Mouse (Mus musculus): ENCODE data around the gene Erp29.
A peak's percentile ranks its signal among the peaks of the same experiment; 100 is the strongest.
"Not testable (repeated sequence)": the region's sequence is repeated elsewhere in the genome, so short reads cannot be mapped to it uniquely, and the experiment has no call there.

Gene Erp29

GRCm38 (mm10) chr5:121452026-121452869 lies at the start of gene Erp29:
Erp29 (minus strand) TSS chr5:121452506.
- peak; percentile 99 for DNase-seq

GRCm38 (mm10) chr5:121501424-121501996 lies 49.2 kb upstream of the Erp29 start:
- not testable (repeated sequence) for DNase-seq

- DNase-seq: no peak
Measured at GRCm38 (mm10) chr5:121500719-121501118, 48.4 kb upstream of the Erp29 start.

GRCm38 (mm10) chr5:121493305-121493704 lies 41.0 kb upstream of the Erp29 start:
- DNase-seq: no peak

GRCm38 (mm10) chr5:121484801-121485200 lies 32.5 kb upstream of the Erp29 start:
- no peak for DNase-seq

GRCm38 (mm10) chr5:121477680-121478079 lies 25.4 kb upstream of the Erp29 start:
- DNase-seq: no peak

- DNase-seq: no peak
Measured at GRCm38 (mm10) chr5:121476040-121476439, 23.7 kb upstream of the Erp29 start.

- peak in 1 of 2 experiments; percentile 20 for DNase-seq
Measured at GRCm38 (mm10) chr5:121474610-121475009, 22.3 kb upstream of the Erp29 start.

GRCm38 (mm10) chr5:121472411-121472810 lies 20.1 kb upstream of the Erp29 start:
- DNase-seq: no peak

GRCm38 (mm10) chr5:121469566-121469965 lies 17.3 kb upstream of the Erp29 start:
- DNase-seq: no peak

GRCm38 (mm10) chr5:121463601-121464250 lies 11.4 kb upstream of the Erp29 start:
- DNase-seq: peak in 1 of 2 experiments; percentile 22

GRCm38 (mm10) chr5:121462967-121463366 lies 10.7 kb upstream of the Erp29 start:
- peak; percentile 37 to 60 for DNase-seq

GRCm38 (mm10) chr5:121462171-121462502 lies 9.8 kb upstream of the Erp29 start:
- DNase-seq: no peak

- DNase-seq: no peak
Measured at GRCm38 (mm10) chr5:121461339-121462170, 9.2 kb upstream of the Erp29 start.

GRCm38 (mm10) chr5:121455510-121456265 lies 3.4 kb upstream of the Erp29 start:
- no peak for DNase-seq

GRCm38 (mm10) chr5:121454503-121454782 lies 2.1 kb upstream of the Erp29 start:
- DNase-seq: peak in 1 of 2 experiments; percentile 23

- no peak for DNase-seq
Measured at GRCm38 (mm10) chr5:121453743-121454502, 1.6 kb upstream of the Erp29 start.

GRCm38 (mm10) chr5:121452906-121453305 lies 600 bp upstream of the Erp29 start:
- no peak for DNase-seq

GRCm38 (mm10) chr5:121451644-121452025 lies 671 bp downstream of the Erp29 start, which contains the start of gene Tmem116:
Tmem116 (plus strand) TSS chr5:121451893.
- peak; percentile 48 to 65 for DNase-seq

GRCm38 (mm10) chr5:121451203-121451602 lies 1.1 kb downstream of the Erp29 start:
- no peak for DNase-seq

GRCm38 (mm10) chr5:121450476-121450875 lies 1.8 kb downstream of the Erp29 start:
- DNase-seq: peak in 1 of 2 experiments; percentile 17
